Mouse (Mus musculus) heart, embryonic 14.5 days (tissue): ENCODE measurements around the gene Kif19a. TPM values are rescaled to one million over a fixed set of nuclear protein-coding genes. Genes with fewer than 3 reads are reported as not detected.

ENCODE experiments used
- ATAC-seq: fragments of 200-750 bp; cut with Nextera tagmentation; 2 replicates; pipeline ENCODE4 v1.8.0; 2017; ENCODE audit warnings: low read depth, moderate TSS enrichment; ENCODE audit not compliant: insufficient number of reproducible peaks, insufficient read depth, low FRiP score
- H3K27ac ChIP-seq, 2 experiments: fragments of 200-500 bp in 1 of 2; fragments of 300-500 bp in 1 of 2; sonication (generic) in 1 of 2; replicated peaks in 1 of 2; 2 replicates each; pipeline ENCODE4 v1.5.1; 2012 to 2014; ENCODE audit warnings: low read depth in 2 of 2, low read length in 2 of 2, control low read depth in 1 of 2, mild to moderate bottlenecking in 1 of 2, mixed read lengths in 1 of 2; ENCODE audit not compliant: control insufficient read depth in 1 of 2, insufficient read depth in 1 of 2
- H3K27me3 ChIP-seq: fragments of 300-500 bp; sonication (generic); 2 replicates; pipeline ENCODE4 v1.6.1; 2014; ENCODE audit warnings: mild to moderate bottlenecking, low read length, control low read depth; ENCODE audit not compliant: control insufficient read depth, insufficient read depth
- H3K36me3 ChIP-seq: fragments of 300-500 bp; sonication (generic); 2 replicates; pipeline ENCODE4 v1.6.1; 2014; ENCODE audit warnings: mild to moderate bottlenecking, control low read depth, low read length, mixed read lengths; ENCODE audit not compliant: control insufficient read depth, insufficient read depth
- H3K4me1 ChIP-seq, 2 experiments: fragments of 200-500 bp in 1 of 2; fragments of 300-500 bp in 1 of 2; sonication (generic) in 1 of 2; 2 replicates each; pipeline ENCODE4 v1.6.1; 2012 to 2014; ENCODE audit warnings: low read length in 2 of 2, control low read depth in 1 of 2, mixed read lengths in 1 of 2; ENCODE audit not compliant: control insufficient read depth in 2 of 2, insufficient read depth in 2 of 2
- H3K4me2 ChIP-seq: fragments of 300-500 bp; sonication (generic); 2 replicates; pipeline ENCODE4 v1.6.1; 2014; ENCODE audit warnings: mild to moderate bottlenecking, low read length
- H3K4me3 ChIP-seq, 2 experiments: fragments of 200-500 bp in 1 of 2; fragments of 300-500 bp in 1 of 2; sonication (generic) in 1 of 2; 2 replicates each; pipeline ENCODE4 v1.5.1; 2012 to 2014; ENCODE audit warnings: low read length in 2 of 2, mild to moderate bottlenecking in 2 of 2, control low read depth in 1 of 2, low read depth in 1 of 2, moderate library complexity in 1 of 2; ENCODE audit not compliant: control insufficient read depth in 1 of 2, insufficient read depth in 1 of 2
- H3K9ac ChIP-seq: fragments of 300-500 bp; sonication (generic); 2 replicates; pipeline ENCODE4 v1.6.1; 2014; ENCODE audit warnings: mild to moderate bottlenecking, low read length
- H3K9me3 ChIP-seq: fragments of 300-500 bp; sonication (generic); 2 replicates; pipeline ENCODE4 v1.6.1; 2016; ENCODE audit warnings: low read length, control low read depth; ENCODE audit not compliant: control insufficient read depth
- WGBS: fragments of 180-500 bp; shearing (Covaris S2); extraction: QIAGEN DNeasy Blood & Tissue Kit; methylation state at CpG from one replicate; pipeline ENCODE4 v1.1.7; 2014; 5-methylcytosine and 5-hydroxymethylcytosine counted together
- polyA plus RNA-seq: library from polyadenylated mRNA; unstranded; fragments of >200 nt; fragmentation: Nextera tagmentation; extraction: Ambion mirVana; gene quantifications from 2 replicates; pipeline ENCODE4 v1.2.1, GENCODE M21; 2014

The Kif19a gene
- polyA plus RNA-seq, 1 experiment from 2014 or later = 0.28 TPM

DNA sequence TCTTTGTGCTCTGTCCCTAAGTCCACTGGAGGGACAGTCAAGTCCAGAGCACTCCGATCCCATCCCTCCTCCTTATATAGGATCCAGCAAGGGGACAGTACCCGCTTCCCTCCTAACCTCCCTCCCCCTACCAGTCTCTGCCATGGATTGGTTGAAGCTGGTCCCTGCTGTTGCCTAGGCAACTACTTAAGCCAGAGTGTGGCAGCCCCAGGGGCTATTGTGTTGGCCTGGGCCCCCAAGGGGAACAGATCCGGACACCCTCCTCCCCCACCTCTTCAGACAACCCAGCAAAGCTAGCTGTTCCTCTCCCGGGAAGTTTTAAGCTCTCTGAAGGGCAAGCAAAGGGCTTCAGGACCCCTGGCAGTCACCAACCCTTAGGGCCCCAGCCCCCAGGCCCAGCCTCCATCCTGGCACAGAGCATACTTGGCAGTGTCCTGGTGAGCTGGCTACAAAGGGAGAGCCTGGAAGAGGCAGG, 30.7 kb downstream of the Kif19a start, which contains the start of gene Btbd17:
Gene Btbd17 (minus strand): TSS at position 98 of the 475 bp plus-strand sequence.
- H3K9ac ChIP-seq = peak within 1 kb of the TSS; percentile 38; the same call in 1 of the 2 replicates
- H3K4me1 ChIP-seq = peaks cover 3 to 9% of the 10 kb centered on the region in 2 experiments; a peak in 3 of 4 replicates
- H3K9me3 ChIP-seq = no peaks in the 10 kb centered on the region
- peak within 1 kb of the TSS; percentile 71 for H3K4me2 ChIP-seq
- 13% methylated on average over 4 of the region's 4 CpGs for WGBS
- no peak for ATAC-seq
- no peaks in the 10 kb centered on the region for H3K36me3 ChIP-seq
- no peak within 1 kb of the TSS for H3K27ac ChIP-seq
- peaks cover 43% of the 10 kb centered on the region for H3K27me3 ChIP-seq
- H3K4me3 ChIP-seq = peak within 1 kb of the TSS; percentile 32 to 38

DNA sequence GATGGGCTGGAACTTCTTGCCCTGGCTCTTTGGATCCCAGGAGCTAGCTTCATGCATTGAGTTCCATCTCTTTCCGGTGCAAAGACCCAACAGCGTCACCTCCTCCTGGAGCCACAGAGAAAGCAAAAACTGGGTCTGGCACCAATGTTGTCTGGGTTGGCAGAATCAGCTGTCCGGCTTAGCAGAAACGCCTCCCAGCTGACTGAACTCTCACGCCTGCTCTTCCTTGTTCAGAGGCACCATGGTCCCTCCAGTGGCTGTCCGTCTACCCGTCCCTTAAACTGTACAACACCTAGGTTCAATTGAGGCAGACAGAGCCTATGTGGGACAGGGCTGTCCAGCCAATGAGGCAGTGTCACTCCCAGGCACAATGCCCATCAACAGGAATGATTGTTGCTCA, 32.0 kb downstream of the Kif19a start:
- Histone ChIP-seq H3K4me1 (peaks cover under 1 to 3% of the 10 kb centered on the region in 2 experiments; a peak in 2 of 4 replicates), H3K36me3 (no peaks in the 10 kb centered on the region), H3K27me3 (peaks cover 30% of the 10 kb centered on the region), H3K4me3 (no peak overlapping the region), H3K9me3 (0 out of 2 replicates have a peak, but pooled peaks cover 4% of the 10 kb centered on the region), H3K9ac (no peak overlapping the region), H3K4me2 (no peak overlapping the region), H3K27ac (no peak overlapping the region)
- whole genome bisulfite sequencing = 89% methylated on average over 7 of the region's 7 CpGs
- ATAC-seq = no peak

DNA sequence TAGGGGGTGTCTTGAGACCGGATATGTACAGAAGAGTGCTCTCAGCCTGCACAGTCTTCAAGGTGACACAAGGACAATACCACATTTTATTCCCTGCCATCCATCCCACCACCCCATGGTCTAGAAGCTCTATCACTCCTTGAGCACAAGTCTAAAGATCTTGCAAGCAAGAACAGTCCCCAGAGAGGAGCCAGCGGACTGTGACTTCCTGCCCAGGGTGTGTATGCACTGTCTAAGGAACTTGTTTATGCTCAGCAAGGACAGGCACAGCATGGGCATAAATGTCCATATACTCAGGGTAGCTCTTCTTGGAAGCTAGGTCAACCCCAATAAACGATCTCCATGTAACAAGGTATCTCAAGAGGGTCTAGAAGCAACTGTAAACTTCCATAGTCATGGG, 32.8 kb downstream of the Kif19a start:
- Histone ChIP-seq H3K9ac (no peak overlapping the region), H3K9me3 (0 out of 2 replicates have a peak, but pooled peaks cover 4% of the 10 kb centered on the region), H3K4me1 (peaks cover 0 to 3% of the 10 kb centered on the region in 2 experiments; a peak in 1 of 4 replicates), H3K27ac (no peak overlapping the region), H3K4me2 (no peak overlapping the region), H3K36me3 (no peaks in the 10 kb centered on the region), H3K4me3 (no peak overlapping the region), H3K27me3 (peaks cover 22% of the 10 kb centered on the region)
- WGBS = 75% methylated on average over 3 of the region's 3 CpGs
- ATAC-seq = no peak

DNA sequence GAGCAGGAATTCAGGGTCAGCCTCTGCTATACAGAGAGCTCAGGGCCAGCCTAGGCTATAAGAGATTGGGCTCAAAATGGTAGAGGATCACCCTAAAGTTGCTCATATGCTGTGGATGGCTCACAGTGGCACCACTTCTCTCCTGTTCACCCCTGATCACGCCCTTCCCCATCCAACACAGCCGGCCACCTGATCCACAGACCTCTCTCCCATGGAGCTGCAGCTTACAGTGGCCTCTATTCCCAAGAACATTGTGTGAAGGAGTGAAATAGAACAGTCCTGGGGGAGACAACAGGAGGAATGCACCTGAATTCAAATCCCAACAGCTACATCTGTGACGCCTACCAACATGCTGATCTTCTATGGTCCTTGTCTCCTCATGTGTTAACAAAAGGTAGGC, 33.4 kb downstream of the Kif19a start, which contains the start of gene Gpr142:
Gene Gpr142 (plus strand): TSS at position 301 of the 400 bp plus-strand sequence.
- H3K36me3 ChIP-seq = no peaks in the 10 kb centered on the region
- H3K4me3 ChIP-seq = no peak within 1 kb of the TSS
- H3K4me1 ChIP-seq = peaks cover 0 to 3% of the 10 kb centered on the region in 2 experiments; a peak in 1 of 4 replicates
- no peak within 1 kb of the TSS for H3K9ac ChIP-seq
- peaks cover 16% of the 10 kb centered on the region for H3K27me3 ChIP-seq
- H3K9me3 ChIP-seq = 0 out of 2 replicates have a peak, but pooled peaks cover 4% of the 10 kb centered on the region
- H3K27ac ChIP-seq = no peak within 1 kb of the TSS
- ATAC-seq = no peak
- no peak within 1 kb of the TSS for H3K4me2 ChIP-seq
- WGBS = 85% methylated on average over 3 of the region's 3 CpGs

DNA sequence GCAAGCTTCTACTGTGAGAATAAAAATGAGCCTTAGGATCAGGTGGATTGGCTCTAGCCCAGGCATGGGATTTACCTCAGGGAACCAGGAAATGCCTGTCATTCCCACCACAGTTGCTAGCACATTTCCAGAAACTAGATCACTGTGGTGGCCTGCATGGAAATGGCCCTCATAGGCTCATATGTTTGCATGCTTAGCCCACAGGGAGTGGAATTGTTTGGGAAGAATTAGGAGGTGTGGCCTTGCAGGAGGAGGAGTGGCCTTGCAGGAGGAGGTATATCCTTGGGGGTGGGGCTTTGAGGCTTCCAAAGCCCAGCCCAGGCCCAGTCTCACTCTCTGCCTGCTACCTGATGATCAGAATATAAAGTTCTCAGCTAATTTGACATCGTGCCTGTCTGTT, 36.7 kb downstream of the Kif19a start:
- Histone ChIP-seq H3K4me1 (no peaks in the 10 kb centered on the region), H3K9ac (no peak overlapping the region), H3K27ac (no peak overlapping the region), H3K4me2 (no peak overlapping the region), H3K9me3 (0 out of 2 replicates have a peak, but pooled peaks cover 4% of the 10 kb centered on the region), H3K36me3 (no peaks in the 10 kb centered on the region), H3K27me3 (no peaks in the 10 kb centered on the region), H3K4me3 (no peak overlapping the region)
- no peak for ATAC-seq
- 95% methylated on average over 1 of the region's 1 CpGs for WGBS

DNA sequence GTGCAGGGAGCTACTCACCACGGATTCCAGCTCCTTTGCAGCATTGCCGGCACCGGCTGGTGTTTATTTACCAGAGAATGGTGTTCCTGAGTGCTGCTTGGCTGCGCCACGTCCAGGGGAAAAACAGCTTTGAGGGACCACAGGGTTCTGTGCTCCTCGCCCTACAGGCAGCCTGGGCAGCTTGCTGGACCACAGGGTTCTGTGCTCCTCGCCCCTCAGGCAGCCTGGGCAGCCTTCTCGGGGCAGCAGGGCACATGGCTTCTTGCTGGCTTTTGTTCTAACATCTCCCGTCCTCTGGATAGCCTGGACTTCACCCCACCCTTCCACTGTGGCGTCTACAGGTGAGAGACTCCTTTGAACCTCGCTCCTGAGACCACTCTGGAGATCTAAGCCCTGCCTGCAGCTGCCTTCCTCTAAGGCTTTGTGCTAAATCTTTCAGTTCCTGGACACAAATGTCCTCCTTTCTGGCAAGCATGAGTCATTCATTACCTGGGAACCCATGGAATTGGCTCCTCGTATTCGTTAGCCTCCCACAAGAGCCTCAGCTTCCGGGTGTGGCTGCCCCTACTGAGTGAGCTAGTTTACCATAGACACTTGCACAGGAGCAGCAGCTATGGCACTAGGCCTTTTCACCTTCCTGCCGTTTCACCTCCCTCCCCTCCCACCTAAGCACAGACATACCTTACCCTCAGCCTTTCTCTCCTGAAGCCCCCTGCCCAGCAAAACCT, 37.5 kb downstream of the Kif19a start:
- Histone ChIP-seq H3K36me3 (no peaks in the 10 kb centered on the region), H3K27ac (no peak overlapping the region), H3K4me1 (no peaks in the 10 kb centered on the region; a peak in 1 of 4 replicates), H3K4me3 (no peak overlapping the region), H3K9me3 (0 out of 2 replicates have a peak, but pooled peaks cover 4% of the 10 kb centered on the region), H3K27me3 (no peaks in the 10 kb centered on the region), H3K9ac (no peak overlapping the region), H3K4me2 (no peak overlapping the region)
- no peak for ATAC-seq
- WGBS = 70% methylated on average over 15 of the region's 15 CpGs

DNA sequence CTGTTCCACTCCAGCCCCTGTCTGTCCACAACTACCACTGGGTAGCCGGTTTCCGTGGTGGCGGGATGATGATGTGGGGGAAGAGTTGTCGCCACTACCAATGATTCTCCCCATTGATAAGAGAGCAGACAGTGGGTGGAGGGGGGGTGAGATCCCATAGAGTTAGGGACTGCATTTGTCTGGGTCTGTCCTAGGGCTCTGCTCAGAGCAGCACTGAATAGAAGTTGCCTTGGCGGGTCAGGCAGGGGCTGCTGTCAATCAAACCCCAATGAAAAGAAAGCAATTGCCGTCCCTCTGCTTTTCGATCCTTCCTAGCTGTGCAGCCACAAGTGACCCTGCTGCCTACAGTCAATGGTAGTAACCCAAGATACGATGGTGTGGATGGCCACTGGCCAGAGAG, 38.8 kb downstream of the Kif19a start:
- 44% methylated on average over 8 of the region's 8 CpGs for WGBS
- H3K4me3 ChIP-seq = no peak overlapping the region
- no peak for ATAC-seq
- no peaks in the 10 kb centered on the region for H3K36me3 ChIP-seq
- no peak overlapping the region for H3K27ac ChIP-seq
- no peaks in the 10 kb centered on the region for H3K27me3 ChIP-seq
- H3K9ac ChIP-seq = no peak overlapping the region
- 0 out of 2 replicates have a peak, but pooled peaks cover 4% of the 10 kb centered on the region for H3K9me3 ChIP-seq
- no peaks in the 10 kb centered on the region; a peak in 1 of 4 replicates for H3K4me1 ChIP-seq
- no peak overlapping the region for H3K4me2 ChIP-seq
